In the genomic region with DNA sequence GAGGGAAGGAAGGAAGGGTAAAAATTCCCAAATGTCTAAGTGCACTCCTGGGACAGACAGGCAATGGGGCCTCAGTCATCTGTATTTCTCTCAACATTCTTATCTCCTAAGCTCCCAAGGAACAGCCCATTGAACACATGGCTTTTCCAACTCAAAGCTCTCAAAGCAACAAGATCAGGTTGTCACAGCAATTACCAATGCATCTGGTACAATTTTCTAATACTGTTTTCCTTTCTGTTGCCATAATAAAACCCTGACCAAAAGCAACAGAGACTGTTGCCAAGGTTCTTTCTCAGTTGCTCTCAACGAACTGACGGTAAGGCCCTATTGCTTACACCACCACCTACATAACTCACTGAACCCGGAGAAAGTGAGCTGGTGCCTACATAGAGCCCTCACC, we compare ENCODE assay signal across 34 mouse cellular contexts. TPM values are rescaled to one million over a fixed set of nuclear protein-coding genes. Genes with fewer than 3 reads are reported as not detected.
"Had no signal": no experiment of that assay in that cellular context is flagged by ENCODE, and none has a peak within 500 bp of the region (broad histone marks: within the 10 kb centered on the region; RNA-seq: fewer than 3 reads in every experiment).

No protein-coding gene starts in this region.

- H3K27ac ChIP-seq: heart, embryonic 10.5 days; heart, embryonic 13.5 days; heart, embryonic 15.5 days; hindbrain, embryonic 10.5 days; hindbrain, embryonic 12.5 days; hindbrain, embryonic 13.5 days; hindbrain, embryonic 14.5 days; hindbrain, embryonic 15.5 days; hindbrain, postnatal 0 days; intestine, embryonic 15.5 days; kidney, embryonic 15.5 days; kidney, postnatal 0 days; layer of hippocampus, adult 2 months; left cerebral cortex, adult 2 months had no signal

- ATAC-seq: hindbrain, embryonic 16.5 days; hindbrain, postnatal 0 days; inflammation-experienced regulatory T-cells, adult 6 months; intestine, embryonic 15.5 days; intestine, embryonic 16.5 days; intestine, postnatal 0 days had no signal

- H3K9ac ChIP-seq: heart, embryonic 12.5 days; heart, embryonic 13.5 days; heart, embryonic 15.5 days; hindbrain, embryonic 12.5 days; hindbrain, embryonic 13.5 days; hindbrain, embryonic 14.5 days; hindbrain, embryonic 15.5 days; intestine, embryonic 15.5 days; kidney, embryonic 15.5 days had no signal

- H3K4me3 ChIP-seq: heart, embryonic 10.5 days; heart, embryonic 12.5 days; heart, embryonic 13.5 days; heart, embryonic 15.5 days; hindbrain, embryonic 10.5 days; hindbrain, embryonic 12.5 days; hindbrain, embryonic 13.5 days; hindbrain, embryonic 15.5 days; intestine, embryonic 15.5 days; kidney, embryonic 15.5 days; layer of hippocampus, adult 2 months; left cerebral cortex, adult 2 months had no signal

- H3K27me3 ChIP-seq: heart, embryonic 12.5 days; heart, embryonic 13.5 days; heart, embryonic 15.5 days; hindbrain, embryonic 12.5 days; hindbrain, embryonic 13.5 days; hindbrain, embryonic 15.5 days; intestine, embryonic 15.5 days; kidney, embryonic 15.5 days had no signal

- H3K4me1 ChIP-seq: hindbrain, embryonic 10.5 days; hindbrain, embryonic 12.5 days; hindbrain, embryonic 13.5 days; hindbrain, embryonic 15.5 days; intestine, embryonic 15.5 days; kidney, embryonic 15.5 days had no signal

- H3K4me2 ChIP-seq: heart, embryonic 12.5 days; heart, embryonic 13.5 days; heart, embryonic 15.5 days; hindbrain, embryonic 12.5 days; hindbrain, embryonic 13.5 days; hindbrain, embryonic 14.5 days; hindbrain, embryonic 15.5 days; intestine, embryonic 15.5 days; kidney, embryonic 15.5 days had no signal

- H3K9me3 ChIP-seq: heart, embryonic 13.5 days; heart, embryonic 15.5 days; hindbrain, embryonic 12.5 days; hindbrain, embryonic 13.5 days; hindbrain, embryonic 15.5 days; intestine, embryonic 15.5 days; kidney, embryonic 15.5 days had no signal

- H3K36me3 ChIP-seq: heart, embryonic 13.5 days; heart, embryonic 15.5 days; hindbrain, embryonic 10.5 days; hindbrain, embryonic 12.5 days; hindbrain, embryonic 13.5 days; hindbrain, embryonic 15.5 days; kidney, embryonic 15.5 days had no signal

- DNase-seq: heart, postnatal 10 days; heart, postnatal 14 days; heart, postnatal 36 days; heart, postnatal 4 days; kidney, adult 11 months; kidney, adult 18-20 months; kidney, adult 2 months; kidney, adult 8-10 months; kidney, adult 9 months; kidney, postnatal 10 days; kidney, postnatal 14 days; kidney, postnatal 25 days; kidney, postnatal 36 days; layer of hippocampus, adult 9-11 months; layer of hippocampus, postnatal 36 days had no signal

RNA-seq across cellular contexts. Expression of gene Synpo2, which starts 8.7 kb away (rescaled TPM):
- polyA plus RNA-seq: inflammation-experienced regulatory T-cells, adult 6 months had no signal
